Mouse (Mus musculus): ENCODE measurements around the gene Gucy2g.

Gene Gucy2g

GRCm38 (mm10) chr19:55247563-55247962, 6.5 kb upstream of the Gucy2g start:
- no peak for DNase-seq

DNA sequence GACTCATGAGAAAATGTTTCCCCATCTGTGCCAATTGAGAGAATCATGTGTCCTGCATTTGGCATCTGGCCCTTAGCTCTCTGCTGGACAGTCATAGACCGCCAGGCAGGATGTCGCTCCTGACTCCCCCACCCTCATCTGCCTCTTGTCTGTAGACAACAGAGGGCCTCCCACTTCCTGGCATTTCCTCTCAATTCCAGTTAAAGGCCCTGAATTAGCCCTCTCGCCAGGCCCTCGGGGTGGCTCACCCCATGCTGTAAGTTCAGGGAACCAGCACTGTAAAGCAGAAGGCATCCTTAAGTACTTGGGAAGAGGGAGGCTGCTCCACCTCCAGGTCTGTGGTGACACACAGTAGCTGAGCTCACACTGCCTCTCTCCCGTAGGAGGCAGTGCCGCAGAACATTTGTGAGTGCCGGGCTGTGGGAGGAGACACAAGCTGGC, 3.8 kb upstream of the Gucy2g start:
- no peak for DNase-seq

GRCm38 (mm10) chr19:55239766-55240426, 1.1 kb downstream of the Gucy2g start:
- no peak for DNase-seq

DNA sequence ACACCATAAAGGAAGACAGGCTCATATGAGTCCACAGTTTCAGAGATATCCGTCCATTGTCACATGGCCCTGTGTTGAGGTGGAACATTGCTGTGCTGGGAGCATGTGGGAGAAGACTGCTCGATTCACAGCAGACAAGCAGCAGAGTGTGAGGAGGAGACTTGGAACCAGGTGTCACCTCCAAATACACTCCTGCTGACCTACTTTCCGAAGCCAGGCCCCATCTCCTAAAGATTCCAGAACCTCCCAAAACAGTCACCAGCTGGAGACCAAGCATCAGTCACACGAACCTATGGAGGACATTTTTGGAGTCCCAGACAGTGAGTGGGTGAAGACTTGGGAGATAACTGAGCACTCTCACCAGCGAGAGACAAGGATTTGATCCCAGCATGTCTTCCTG, 4.5 kb downstream of the Gucy2g start:
- DNase-seq, result no peak

- no peak for DNase-seq
Measured at GRCm38 (mm10) chr19:55236026-55236425, 5.0 kb downstream of the Gucy2g start.

DNA sequence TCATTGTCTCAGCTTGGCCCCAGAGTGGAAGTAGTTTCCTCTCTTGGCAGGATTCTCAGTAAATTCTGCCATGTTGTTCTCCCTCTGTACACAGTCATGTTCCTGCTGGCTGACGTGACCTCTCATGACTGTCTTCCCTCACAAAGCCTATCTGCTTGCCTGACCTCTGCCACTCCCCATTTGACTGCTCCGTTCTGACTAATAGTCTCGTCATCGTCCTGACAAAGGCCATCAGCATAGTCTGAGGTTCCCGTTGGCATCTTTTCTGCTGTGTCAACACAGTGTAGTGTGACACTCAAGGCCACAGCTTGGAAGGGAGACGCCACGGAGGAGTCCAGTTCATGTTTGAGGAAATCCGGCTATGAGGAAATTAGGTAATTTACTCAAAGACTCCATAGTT, 8.9 kb downstream of the Gucy2g start:
- no peak for DNase-seq

- no peak for DNase-seq
Measured at GRCm38 (mm10) chr19:55231081-55231480, 10.0 kb downstream of the Gucy2g start.

- DNase-seq, result no peak
Measured at GRCm38 (mm10) chr19:55227135-55227534, 13.9 kb downstream of the Gucy2g start.

GRCm38 (mm10) chr19:55226621-55227020, 14.4 kb downstream of the Gucy2g start:
- no peak for DNase-seq

DNA sequence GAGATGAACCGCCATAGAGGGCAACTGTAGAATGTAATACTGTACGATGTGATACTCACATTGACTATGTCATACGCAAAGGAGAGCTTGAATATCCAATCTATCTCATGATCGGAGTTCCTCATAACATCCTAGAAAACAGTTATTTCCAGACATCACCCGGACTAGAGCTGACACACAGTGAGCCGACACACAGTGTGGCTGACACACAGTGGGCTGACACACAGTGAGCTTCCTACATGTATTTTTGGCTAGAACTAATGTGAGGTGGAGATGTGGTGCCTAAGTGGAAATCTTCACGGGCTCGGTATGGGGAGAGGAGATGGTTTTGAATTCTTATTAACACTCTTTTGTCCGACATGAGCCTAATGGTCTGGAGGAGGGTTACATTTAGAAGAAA, 18.8 kb downstream of the Gucy2g start:
- no peak for DNase-seq

DNA sequence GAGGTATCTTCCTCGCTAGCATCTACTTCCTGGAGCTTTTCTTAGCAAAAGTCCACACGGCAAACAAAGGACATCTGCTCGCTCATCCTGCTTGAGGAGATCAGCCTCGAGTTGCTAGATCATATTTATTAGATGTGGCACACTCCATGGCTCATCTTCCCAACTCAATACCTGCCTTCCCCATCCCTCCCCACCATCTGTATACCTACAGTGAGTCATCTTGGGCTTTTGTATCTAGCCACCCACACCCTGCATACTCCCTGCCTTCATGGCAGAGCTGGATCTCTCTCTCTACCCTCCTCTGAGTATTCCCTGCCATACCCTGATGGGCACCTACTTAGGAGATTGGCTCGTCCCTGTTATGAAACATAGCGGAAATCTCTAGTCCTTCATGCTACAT, 19.8 kb downstream of the Gucy2g start:
- no peak for DNase-seq

GRCm38 (mm10) chr19:55219359-55219758, 21.7 kb downstream of the Gucy2g start:
- DNase-seq, result no peak

- no peak for DNase-seq
Measured at GRCm38 (mm10) chr19:55218741-55219221, 22.3 kb downstream of the Gucy2g start.

- DNase-seq, result peak; percentile 81
Measured at GRCm38 (mm10) chr19:55218192-55218739, 22.8 kb downstream of the Gucy2g start.

- DNase-seq, result no peak
Measured at GRCm38 (mm10) chr19:55217365-55217764, 23.7 kb downstream of the Gucy2g start.

DNA sequence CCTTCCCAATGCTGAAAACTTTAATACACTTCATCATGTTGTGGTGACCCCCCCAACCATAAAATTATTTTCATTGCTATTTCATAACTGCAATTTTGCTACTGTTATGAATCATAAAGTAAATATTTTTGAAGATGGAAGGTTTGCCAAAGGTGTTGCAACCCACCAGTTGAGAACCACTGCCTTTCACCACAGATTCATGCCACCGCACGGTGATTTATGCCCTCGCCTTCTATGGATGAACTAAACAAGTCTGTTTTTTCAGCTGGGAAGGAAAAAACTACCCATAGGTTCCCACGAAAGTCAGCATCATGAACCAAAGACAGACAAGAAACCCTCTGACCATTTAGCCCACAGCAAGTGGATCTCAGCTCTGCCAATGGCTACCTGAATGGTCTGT, 24.2 kb downstream of the Gucy2g start:
- no peak for DNase-seq

DNA sequence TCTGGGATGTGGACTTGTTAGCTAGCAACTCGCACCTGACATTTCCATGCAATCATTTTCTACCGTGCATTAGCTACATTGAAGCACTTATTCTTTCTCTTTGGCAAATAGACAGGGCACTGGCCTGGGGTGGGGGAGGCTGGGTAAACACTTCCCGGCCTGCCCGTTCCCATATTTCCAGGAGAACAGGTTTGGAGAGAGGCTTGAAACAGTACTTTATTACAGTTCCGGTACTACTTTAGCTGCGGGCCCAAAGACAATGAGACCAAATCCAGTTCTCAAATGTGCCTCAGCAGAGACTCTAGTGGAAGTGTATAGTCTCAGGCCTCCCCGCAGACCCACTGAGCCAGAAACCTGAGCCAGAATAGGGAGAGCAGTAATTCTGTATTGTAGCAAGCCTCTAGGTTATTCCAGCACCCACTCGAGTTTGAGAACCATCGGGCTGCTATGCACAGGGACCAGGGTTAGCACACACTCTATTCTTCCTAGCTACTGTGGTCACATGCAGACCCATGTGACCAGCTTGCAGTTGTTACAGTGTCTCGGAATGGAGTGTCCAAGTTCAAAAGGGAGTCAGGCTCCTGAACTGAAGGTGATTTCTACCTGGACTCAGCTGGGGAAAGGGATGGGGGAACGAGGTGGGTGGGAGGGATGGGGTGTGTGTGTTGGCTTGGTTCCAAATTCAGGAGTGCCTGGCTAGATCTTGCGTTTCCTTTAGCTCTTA, 27.3 kb downstream of the Gucy2g start:
- no peak for DNase-seq

DNA sequence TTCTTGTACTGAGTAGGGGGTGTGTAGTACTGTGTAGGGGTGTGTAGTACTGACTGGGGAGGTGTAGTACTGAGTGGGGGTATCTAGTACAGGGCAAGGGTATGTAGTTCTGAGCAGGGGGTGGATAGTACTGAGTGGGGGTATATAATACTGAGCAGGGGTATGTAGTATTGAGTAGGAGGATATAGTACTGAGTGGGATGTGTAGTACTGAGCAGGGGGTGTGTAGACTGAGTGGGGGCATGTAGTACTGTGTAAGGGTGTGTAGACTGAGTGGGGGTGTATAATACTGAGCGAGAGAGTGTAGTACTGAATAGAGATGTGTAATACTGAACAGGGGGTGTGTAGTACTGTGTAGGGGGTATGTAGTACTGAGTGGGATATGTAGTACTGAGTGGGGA, 29.3 kb downstream of the Gucy2g start:
- DNase-seq, result no peak

DNA sequence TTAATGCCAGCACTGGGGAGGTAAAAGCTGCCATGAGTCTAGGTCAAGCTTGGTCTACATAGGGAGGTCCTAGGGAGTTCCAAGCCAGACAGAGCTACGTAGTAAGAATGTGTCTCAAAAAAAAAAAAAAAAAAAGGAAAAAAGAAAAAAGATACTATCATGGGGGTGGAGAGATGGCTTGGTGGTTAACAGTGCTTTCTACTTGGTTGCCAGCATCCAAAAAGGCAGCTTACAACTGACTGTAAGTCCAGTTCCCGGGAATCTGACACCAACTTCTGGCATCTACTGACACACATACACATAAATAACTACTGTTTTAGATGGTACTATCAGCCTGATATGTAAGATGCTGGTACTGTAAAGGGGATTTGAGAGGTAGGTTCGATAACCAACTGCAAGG, 32.0 kb downstream of the Gucy2g start:
- no peak for DNase-seq

DNA sequence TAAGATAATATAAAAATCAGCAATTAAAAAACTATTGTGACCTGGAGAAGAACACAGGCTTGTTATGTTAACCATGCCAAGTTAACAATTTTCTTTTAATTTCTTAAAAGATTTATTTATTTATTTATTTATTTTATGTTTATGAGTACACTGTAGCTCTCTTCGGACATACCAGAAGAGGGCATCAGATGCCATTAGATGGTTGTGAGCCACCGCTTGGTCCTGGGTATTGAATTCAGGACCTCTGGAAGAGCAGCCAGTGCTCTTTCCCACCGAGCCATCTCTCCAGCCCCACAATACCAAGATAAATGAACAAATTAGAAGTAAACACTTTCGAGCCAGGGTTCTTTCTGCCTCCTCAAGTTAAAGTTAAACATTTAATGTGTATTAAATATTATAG, 32.4 kb downstream of the Gucy2g start:
- no peak for DNase-seq

DNA sequence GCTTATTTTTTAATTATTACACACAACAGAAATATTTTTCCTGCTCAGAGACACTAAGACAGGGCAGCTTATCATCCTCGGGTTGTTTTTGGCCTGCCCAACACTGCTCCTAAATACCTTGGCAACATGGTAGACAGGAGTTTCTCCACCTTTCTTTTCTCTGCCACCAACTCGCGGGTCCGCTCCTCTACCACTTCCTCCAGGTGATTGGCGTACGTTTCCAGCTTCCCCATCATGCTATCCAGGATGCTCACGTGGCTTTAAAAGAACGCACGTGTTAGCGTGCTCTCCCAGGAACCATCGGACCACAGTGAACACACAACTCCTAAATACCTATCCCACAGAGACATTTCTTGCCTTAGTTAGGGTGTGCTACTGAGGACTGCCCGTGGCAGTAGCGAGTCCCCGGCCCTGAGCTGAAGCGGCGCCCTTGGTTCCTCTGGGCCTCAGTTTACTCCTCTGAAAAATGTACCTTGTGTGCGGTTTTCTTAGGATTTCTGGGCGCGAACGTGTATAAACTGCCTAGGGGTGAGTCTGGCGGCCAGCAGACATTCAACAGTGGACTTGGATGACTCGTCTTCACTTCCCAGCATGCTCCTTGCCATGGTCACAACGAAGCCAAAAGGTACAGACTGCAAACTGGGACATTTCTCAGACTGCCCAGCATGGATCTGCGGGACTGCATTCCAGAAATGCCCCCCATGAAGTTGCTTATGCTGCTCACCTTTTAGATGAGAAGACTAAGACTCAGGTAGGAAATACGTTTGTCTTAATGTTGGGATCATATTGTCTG, 33.1 kb downstream of the Gucy2g start:
- no peak for DNase-seq

GRCm38 (mm10) chr19:55207205-55207604, 33.8 kb downstream of the Gucy2g start:
- DNase-seq, result no peak

DNA sequence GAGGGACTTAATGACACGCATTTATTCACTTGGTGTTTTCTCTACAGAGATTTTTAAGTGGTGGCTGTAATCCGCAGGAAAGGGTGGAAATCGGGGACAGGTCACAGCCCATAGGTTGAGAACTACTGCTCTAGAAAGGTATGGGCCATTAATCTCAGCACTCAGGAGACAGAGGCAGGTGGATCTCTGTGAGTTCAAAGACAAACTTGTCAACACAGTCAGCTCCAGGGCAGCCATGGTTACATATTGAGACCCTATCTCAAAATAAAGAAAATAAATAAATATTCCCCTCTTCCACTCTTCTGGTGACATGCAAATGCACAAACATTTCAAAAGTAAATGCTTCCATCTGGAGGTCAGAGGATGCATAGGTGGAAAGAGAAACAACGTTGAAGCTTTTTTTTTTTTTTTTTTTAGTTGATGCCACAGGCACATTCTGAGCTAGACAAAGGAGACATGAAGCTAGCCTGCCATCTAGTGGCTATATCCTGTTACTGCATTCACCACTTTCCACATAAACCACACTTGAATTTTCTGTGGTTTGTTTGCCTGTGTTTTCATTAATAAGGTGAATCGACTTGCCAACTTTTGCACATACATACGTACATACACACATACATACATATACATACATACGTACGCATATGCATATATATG, 34.4 kb downstream of the Gucy2g start:
- peak; percentile 26 for DNase-seq

Measured in thymus, postnatal 25 days (tissue).